9 mouse cellular contexts compared by ENCODE assay signal in the genomic region with DNA sequence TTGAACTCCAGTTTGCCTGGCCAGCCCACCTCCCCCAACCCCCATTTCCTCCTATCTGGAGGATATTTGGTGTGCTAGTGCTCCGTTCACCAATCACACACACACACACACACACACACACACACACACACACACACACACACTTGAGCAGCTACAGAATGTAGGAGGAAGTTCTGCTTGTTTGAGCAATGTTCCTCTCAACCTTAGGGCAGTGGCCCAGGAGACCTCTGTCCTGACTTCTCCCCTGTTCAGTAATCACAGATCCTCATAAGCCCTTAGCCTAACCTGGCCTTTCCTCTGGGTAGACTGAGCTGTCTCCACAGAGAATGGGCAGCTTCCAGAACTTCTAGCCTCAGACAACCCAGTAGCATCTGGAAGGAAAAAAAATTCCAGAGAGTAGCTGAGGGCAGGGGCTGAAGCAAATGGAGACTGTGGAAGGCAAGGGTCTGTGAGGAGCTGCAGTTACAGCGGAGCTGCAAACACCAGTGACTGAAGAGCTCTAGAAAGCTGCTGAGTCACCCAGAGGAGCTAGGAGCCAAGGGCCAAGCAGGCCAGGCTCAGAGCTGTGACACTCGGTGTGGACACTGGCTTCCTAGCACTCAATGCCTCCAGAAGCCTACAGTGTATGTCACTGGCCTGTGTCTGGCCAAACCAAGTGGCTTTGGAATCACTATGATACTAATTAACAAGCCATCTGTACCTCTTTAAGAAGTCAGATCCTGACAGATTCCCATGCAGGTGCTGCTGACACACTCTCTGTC. TPM values are rescaled to one million over a fixed set of nuclear protein-coding genes. Genes with fewer than 3 reads are reported as not detected.
DNase-seq lines count a peak whose midpoint lies in the region; ATAC-seq and TF ChIP-seq lines count a peak whose summit lies in the region.
"Had no signal": no experiment of that assay in that cellular context is flagged by ENCODE, and none has a peak within 500 bp of the region (broad histone marks: within the 10 kb centered on the region; RNA-seq: fewer than 3 reads in every experiment).

No protein-coding gene starts in this region.

- no peak overlapping the region for H3K4me3 ChIP-seq in liver, postnatal 0 days (ENCODE audit: low read depth, low read length)
- H3K4me3 ChIP-seq in limb, embryonic 10.5 days, result no peak overlapping the region
- H3K4me3 ChIP-seq: embryonic facial prominence, embryonic 15.5 days had no signal

- no peaks in the 10 kb centered on the region for H3K36me3 ChIP-seq in liver, postnatal 0 days (replicated peaks; ENCODE audit: insufficient read depth, low read length)
- no peaks in the 10 kb centered on the region for H3K36me3 ChIP-seq in limb, embryonic 10.5 days
- H3K36me3 ChIP-seq: embryonic facial prominence, embryonic 15.5 days had no signal

- no peak for TF ChIP-seq CTCF in liver, postnatal 0 days (IDR thresholded peaks at IDR 0.05; ENCODE audit: low read depth)

- H3K9me3 ChIP-seq in liver, postnatal 0 days (ENCODE audit: low read length), result no peaks in the 10 kb centered on the region
- no peaks in the 10 kb centered on the region for H3K9me3 ChIP-seq in limb, embryonic 10.5 days (replicated peaks)
- H3K9me3 ChIP-seq: embryonic facial prominence, embryonic 15.5 days had no signal

- peak; percentile 74 for ATAC-seq in erythroblast, adult 5-6 weeks (replicated peaks; ENCODE audit: low FRiP score, poor library complexity, severe bottlenecking)
- ATAC-seq in liver, postnatal 0 days, result peak; percentile 64

- H3K27me3 ChIP-seq in liver, postnatal 0 days (ENCODE audit: insufficient read depth, low read length), result no peaks in the 10 kb centered on the region
- H3K27me3 ChIP-seq in limb, embryonic 10.5 days (ENCODE audit: low read depth, poor library complexity, severe bottlenecking), result peaks cover 15% of the 10 kb centered on the region

- no peak overlapping the region for H3K4me2 ChIP-seq in liver, postnatal 0 days (ENCODE audit: low read depth, low read length)
- H3K4me2 ChIP-seq: embryonic facial prominence, embryonic 15.5 days had no signal

- no peak overlapping the region for H3K9ac ChIP-seq in liver, postnatal 0 days (replicated peaks)
- H3K9ac ChIP-seq: embryonic facial prominence, embryonic 15.5 days had no signal

- peak overlapping the region; percentile 58 for H3K27ac ChIP-seq in liver, postnatal 0 days (ENCODE audit: low read depth)
- no peak overlapping the region for H3K27ac ChIP-seq in limb, embryonic 10.5 days
- H3K27ac ChIP-seq: embryonic facial prominence, embryonic 15.5 days had no signal

- peaks cover 27% of the 10 kb centered on the region for H3K4me1 ChIP-seq in liver, postnatal 0 days (ENCODE audit: insufficient read depth)
- no peaks in the 10 kb centered on the region for H3K4me1 ChIP-seq in limb, embryonic 10.5 days
- H3K4me1 ChIP-seq: embryonic facial prominence, embryonic 15.5 days had no signal

- DNase-seq in adrenal gland, adult (ENCODE audit: inconsistent age in 2 of 2, low spot score in 1 of 2), result peak; percentile 67 to 87
- no peak for DNase-seq in adrenal gland, postnatal 4 days (ENCODE audit: low spot score in 2 of 2)
- DNase-seq in MN1 (ENCODE audit: low spot score), result peak; percentile 27
- DNase-seq in liver, postnatal 0 days, result no peak
- no peak for DNase-seq in limb, embryonic 10.5 days (ENCODE audit: low spot score)
- no peak for DNase-seq in right cerebral cortex, postnatal 36 days (ENCODE audit: low spot score in 2 of 2)
- no peak for DNase-seq in frontal cortex, postnatal 25 days (ENCODE audit: low spot score in 2 of 2)

- no peak for TF ChIP-seq EP300 in liver, postnatal 0 days (IDR thresholded peaks at IDR 0.05; ENCODE audit: low read depth)

- 34% methylated on average over 3 of the region's 3 CpGs for WGBS in liver, postnatal 0 days (ENCODE audit: insufficient replicate concordance)
- 72% methylated on average over 3 of the region's 3 CpGs for WGBS in limb, embryonic 10.5 days

RNA-seq across cellular contexts. Expression of gene 2810459M11Rik, which starts 7.3 kb away (rescaled TPM):
- 1 to 10 TPM; 1.0 to 3.4 TPM for total RNA-seq in adrenal gland, postnatal 4 days (2021)
- not detected in 2 replicates for total RNA-seq in erythroblast, adult 5-6 weeks (2015; ENCODE audit: low replicate concordance)
- not detected in 2 replicates for total RNA-seq in erythroblast, adult 5-6 weeks (2017; ENCODE audit: low replicate concordance)
- 30.8 and 38.3 TPM in 2 replicates for polyA plus RNA-seq in liver, postnatal 0 days (2015; fragmentation: Nextera tagmentation; extraction: Ambion mirVana)
- 0.19 and 0.28 TPM in 2 replicates for polyA plus RNA-seq in limb, embryonic 10.5 days (2016; fragmentation: Nextera tagmentation; extraction: Ambion mirVana)

RNA-seq across cellular contexts. Expression of gene Spata3, which starts 21.8 kb away (rescaled TPM):
- not detected for total RNA-seq in adrenal gland, postnatal 4 days (2021)
- not detected in 2 replicates for total RNA-seq in erythroblast, adult 5-6 weeks (2015; ENCODE audit: low replicate concordance)
- total RNA-seq in erythroblast, adult 5-6 weeks (2017; ENCODE audit: low replicate concordance), result not detected in 2 replicates
- 0.09 TPM in 2 replicates for polyA plus RNA-seq in liver, postnatal 0 days (2015; fragmentation: Nextera tagmentation; extraction: Ambion mirVana)
- polyA plus RNA-seq in limb, embryonic 10.5 days (2016; fragmentation: Nextera tagmentation; extraction: Ambion mirVana), result not detected in 2 replicates
- polyA plus RNA-seq: embryonic facial prominence, embryonic 15.5 days had no signal

RNA-seq across cellular contexts. Expression of gene Psmd1, which starts 25.8 kb away (rescaled TPM):
- total RNA-seq in adrenal gland, postnatal 4 days (2021), result 100 to 1,000 TPM; 113 to 114 TPM
- 35.3 and 52.3 TPM in 2 replicates for total RNA-seq in erythroblast, adult 5-6 weeks (2015; ENCODE audit: low replicate concordance)
- 67.7 and 69.2 TPM in 2 replicates for total RNA-seq in erythroblast, adult 5-6 weeks (2017; ENCODE audit: low replicate concordance)
- polyA plus RNA-seq in liver, postnatal 0 days (2015; fragmentation: Nextera tagmentation; extraction: Ambion mirVana), result 60.0 and 68.1 TPM in 2 replicates
- 220 and 233 TPM in 2 replicates for polyA plus RNA-seq in limb, embryonic 10.5 days (2016; fragmentation: Nextera tagmentation; extraction: Ambion mirVana)

Comparison
In these comparisons a context has a peak if more than half of its experiments do, and no peak if none do; other contexts are left out.
1. DNase-seq: peak in adrenal gland, adult (2 of 2) and MN1 (single experiment); none in adrenal gland, postnatal 4 days (0 of 2), liver, postnatal 0 days (single experiment), limb, embryonic 10.5 days (single experiment), right cerebral cortex, postnatal 36 days (0 of 2) and frontal cortex, postnatal 25 days (0 of 2).